Mouse (Mus musculus): ENCODE results near the gene Mmadhc. TPM values are rescaled to one million over a fixed set of nuclear protein-coding genes. Genes with fewer than 3 reads are reported as not detected.
A peak's percentile ranks its signal among the peaks of the same experiment; 100 is the strongest.

The Mmadhc gene
- 10 to 100 TPM; 46.5 to 48.3 TPM for polyA plus RNA-seq (2017; shearing (Covaris generic))

DNA sequence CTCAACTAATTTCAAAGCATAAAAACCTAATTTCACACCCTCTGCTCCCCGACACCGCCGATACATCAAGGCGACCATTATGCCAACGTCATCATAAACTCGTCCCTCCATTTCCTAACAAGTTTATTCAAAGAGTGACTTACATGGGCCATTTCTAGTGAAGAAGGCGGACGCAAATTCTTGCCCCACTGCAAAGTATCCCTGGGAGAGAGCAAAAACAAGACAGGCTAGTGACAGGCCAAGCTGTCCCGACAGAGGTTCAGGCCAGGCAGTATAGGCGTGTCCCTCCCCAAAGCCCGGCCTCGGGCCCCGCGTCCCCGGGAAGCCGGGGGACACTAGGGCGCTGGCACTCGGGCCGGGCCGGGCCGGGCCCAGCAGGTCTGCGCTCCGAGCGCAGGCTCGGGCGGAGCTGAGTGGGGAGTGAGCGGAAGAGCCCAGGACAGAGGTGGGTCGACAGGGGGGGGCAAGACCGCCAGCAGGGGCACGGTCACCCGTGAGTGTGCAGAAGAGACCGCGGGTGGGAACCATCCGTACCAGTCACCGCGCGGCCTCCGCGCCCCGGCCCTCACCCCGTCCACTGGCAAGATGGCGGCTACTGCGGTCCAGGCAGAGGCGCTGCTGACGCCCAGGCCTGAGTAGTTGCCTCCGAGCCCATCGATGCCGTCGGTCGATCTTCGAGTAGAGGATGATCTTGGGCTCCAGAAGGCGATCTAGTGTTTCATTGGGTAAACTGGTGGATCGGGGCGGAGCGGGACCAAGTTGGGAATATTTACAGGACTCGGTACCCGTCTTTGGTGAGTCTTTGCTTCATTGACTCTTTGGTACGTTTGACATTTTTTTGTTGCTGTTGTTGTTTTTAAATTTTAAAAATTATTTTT, at the start of gene Mmadhc:
Gene Mmadhc (minus strand): TSS at position 693 of the 878 bp plus-strand sequence.
- ATAC-seq: peak; percentile 92

DNA sequence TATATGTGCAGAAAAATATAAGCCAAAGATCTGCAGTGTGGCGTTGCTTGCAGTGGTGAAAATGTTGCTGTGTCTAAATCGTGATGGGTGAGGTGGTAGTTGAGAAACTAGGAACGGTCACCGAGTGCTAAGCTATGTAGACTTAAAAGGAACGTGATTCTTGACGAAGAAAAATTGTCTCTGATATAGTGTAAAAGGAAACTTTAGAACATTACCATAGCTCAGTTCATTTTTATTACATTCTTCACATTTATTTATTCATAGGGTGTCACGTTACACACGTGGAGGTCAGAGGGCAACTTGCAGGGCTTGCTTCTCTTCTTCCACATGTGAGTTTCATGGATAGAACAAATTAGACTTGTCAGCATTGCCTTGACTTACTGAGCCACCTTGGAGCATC, 47.0 kb upstream of the Mmadhc start:
- ATAC-seq: no peak

DNA sequence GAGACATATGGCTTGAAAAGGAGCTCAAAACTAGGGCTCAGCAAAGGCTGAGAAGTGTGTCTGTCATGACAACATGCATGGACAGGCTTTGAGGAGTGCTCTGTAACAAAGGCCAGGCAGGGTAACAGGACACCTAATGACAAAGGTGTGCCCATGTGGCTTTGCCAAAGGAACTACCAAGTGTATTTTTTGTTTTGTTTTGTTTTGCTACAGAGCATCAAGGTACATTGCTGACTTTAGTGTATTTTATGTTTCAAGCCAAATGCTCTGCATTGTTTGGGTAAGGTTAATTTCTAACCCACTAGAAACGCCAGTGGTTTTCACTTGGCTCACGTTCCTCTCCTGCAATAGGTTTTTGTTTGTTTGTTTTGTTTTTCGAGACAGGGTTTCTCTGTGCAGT, 42.5 kb upstream of the Mmadhc start:
- no peak for ATAC-seq

DNA sequence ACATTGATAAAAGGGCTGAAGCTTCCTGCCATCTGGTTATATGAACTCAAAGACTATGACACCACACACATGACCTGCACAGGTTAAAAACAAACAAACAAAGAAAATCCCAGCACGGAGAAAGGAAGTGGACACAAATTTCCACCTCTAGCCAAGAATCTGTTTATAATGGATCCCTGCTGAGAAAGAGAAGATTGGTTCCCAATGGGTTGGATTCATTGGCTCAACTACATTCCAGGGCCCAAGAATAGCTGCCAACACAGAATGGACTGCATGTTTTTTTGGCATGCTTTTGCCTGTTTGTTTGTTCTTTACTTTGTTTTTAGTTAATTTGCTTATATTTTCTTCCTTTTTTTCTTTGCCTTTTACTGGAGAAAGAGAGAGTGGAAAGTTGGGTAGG, 41.0 kb upstream of the Mmadhc start:
- ATAC-seq: no peak

DNA sequence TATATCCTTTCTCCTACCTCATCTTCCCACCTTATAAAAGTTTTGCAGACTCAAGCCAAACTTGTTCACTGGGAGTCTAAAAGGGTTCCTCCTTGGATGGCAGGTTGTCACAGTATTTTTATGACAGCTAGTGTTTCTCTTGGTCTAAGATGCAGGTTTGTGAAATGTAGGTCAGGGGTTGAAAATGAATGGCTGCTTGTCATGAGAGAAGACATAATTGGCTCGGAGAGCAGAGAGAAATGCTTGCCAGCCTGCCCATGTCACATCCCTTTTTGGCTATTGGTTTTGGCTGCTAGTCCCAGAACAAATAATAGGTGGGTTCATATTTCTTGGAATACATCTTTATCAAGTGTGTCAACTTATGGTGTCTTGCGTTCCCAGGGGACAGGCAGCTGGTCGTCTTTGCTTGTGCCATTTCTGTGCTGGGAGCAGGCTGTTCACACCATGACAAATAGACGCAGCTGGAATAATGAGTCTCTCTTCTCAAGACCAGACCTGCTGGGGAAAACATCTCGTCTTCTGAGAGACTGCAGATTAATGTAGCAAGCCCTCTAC, 35.2 kb upstream of the Mmadhc start:
- no peak for ATAC-seq

DNA sequence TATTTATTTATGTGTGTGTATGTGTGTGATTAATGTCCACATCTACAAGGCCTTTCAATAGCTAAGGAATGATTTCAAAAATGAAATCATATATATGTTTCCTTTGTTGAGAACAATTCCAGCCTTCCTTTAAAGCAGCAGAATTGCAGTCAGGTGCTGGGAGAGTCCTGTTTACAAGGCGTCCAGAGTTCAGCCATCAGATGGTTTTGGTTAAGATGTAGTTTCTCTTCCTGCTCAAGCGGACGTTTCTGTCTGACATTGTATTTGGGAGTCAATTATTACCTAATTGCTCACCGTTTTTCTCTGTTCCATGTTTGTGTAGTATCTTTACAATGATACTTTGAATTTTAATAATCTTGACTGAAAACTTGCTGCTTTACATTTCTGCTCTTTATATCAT, 31.6 kb upstream of the Mmadhc start:
- no peak for ATAC-seq

DNA sequence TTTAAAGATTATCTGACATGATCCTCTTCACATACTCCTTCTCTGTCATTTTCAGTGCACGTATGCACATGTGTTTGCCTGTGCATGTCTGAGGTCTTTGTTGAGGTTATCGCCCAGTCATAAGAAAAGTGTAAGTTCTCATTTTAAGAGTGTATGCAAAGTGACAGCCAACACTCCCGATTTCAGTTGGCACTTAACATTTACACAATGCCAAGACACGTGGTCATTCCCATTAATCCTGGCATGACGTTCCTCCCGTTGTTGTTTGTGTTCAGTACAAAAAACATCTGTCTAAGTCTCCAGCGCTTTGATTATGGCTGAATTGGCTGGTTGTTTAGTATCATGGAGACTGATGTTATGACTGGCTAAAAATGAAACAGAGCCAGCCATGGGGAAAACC, 28.2 kb upstream of the Mmadhc start:
- ATAC-seq: no peak

DNA sequence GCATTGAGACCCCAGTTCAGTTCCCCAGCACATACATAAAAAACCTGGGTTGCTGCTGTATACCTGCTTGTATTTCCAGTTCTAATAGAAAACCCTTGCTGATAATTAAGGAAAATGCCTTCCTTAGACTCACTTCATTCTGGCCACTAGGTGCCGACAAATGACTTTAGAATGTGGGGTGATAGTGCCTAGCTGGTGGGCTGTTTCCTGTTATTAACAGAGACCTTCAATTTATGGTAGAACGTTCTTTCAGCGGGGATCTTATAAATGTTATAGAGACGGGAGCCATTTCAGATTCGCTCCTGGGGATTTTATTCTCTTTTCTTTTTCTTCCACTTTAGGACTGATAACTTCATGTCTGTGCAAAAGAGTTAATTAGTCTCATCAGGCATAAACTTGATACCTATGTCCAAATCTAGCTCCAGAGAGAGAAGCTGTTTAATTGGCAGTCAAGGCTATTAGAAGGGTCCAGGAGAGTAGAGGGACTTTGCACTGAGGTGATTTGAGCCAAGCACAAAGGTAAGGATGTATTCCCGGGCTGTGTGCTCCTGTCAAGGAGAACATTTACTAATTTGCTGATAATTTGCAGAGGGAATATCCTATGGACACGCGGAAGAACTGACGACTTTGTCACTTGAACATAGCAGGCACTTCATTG, 10.2 kb upstream of the Mmadhc start:
- peak; percentile 56 for ATAC-seq

DNA sequence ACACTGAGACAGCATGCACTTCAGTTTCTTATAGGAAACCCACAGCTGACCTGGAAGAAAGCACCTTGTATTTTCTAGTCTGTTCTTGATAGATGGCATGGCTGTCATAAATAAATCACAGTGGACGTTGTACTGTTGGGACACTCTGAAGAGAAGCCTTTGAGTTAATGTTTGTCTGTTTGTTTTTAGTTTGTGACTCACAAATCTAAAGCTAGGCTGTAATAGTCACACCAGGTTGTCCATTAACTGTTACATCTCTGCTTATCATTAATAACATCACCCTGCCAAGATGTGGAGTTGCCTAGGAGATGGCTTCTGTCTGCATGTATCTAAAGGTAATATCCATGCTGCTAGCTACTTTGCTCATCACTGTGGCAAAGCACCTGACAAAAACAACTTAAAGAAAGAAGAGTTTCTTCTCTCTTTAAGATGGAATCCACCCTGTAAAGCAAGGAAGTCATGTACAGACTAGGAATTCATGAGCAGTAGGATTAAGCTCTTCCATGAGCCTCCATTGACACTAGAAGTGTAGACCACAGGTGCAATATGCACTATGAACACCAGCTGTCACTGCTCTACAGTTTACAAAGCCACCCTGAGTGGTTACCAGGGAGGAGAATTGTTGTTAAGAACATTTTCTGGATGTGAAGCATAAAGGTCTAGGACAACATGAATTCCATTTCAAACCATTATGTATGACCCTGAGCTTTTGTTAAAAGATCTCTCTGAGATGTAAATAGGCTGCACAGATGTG, 8.4 kb upstream of the Mmadhc start:
- ATAC-seq: no peak

DNA sequence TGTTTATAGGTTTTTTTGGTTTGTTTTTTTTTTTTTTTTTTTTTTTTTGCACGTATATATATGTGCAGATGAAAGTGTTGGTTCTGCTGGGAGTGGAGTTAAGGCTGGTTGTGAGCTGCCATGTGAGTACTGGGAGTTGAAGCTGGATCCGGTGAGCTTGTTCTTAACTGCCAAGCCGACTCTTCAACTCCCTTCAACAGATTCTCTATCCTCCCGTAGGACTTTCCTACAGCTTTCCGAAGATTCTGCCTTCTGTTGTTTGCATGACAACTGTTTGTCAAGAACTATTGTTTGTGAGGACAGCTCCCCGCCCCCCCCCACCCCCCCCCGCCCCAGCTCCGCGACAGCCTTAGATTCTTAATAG, 368 bp upstream of the Mmadhc start:
- ATAC-seq: no peak

DNA sequence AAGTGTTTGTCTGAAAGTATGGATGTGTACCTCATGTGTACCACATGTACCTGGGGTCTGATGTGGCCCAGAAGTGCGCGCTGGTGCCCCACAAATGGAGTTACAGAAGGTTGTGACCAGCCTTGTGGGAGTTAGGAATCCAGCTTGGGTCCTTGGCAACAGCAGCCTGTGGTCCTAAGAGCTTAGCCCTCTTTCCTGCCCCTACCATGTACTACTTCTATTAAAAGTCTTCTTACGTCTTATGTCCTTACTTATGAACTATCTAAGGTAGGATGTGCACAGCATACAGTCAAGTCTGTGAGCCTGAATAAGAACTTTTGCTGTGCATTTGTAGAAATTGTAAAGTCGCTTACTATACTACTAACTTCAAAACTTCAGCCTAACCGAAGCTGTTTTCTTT, 1.0 kb downstream of the Mmadhc start:
- no peak for ATAC-seq

DNA sequence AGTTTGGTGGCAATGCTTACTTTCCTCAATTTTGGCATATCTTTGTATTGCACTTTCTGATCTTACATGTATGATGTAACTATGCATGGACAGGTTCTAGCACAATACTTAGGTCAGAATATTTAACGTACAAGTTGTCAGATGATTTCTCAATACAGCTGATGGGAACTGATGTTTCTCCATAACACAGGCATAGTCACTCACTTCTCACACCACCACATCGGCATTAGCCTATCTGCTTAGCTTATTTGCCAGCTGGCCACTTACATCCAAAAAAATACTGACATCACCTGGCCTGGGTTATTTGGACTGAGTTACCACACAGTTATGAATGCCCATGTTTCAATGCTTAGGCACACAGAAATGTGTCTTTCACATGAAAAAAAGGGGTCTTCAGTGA, 2.5 kb downstream of the Mmadhc start:
- no peak for ATAC-seq

DNA sequence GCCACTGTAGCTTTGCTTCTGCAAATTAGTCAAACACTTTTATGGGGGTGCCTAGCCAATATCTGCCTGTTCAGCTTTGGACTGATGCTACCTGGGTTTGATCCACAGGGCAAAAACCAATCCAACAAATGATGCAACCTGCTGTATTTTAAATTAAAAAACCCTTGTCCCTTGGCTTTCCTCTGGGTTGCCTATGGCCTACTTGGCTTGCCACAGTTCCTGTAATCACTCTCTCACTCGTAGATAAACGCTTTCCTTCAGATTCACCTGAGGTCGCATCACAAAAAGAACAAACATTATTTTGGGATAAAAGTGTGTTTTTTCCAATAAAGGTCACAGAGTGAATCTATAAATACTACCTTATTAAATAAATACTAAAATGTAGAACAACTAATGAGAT, 3.0 kb downstream of the Mmadhc start:
- no peak for ATAC-seq

DNA sequence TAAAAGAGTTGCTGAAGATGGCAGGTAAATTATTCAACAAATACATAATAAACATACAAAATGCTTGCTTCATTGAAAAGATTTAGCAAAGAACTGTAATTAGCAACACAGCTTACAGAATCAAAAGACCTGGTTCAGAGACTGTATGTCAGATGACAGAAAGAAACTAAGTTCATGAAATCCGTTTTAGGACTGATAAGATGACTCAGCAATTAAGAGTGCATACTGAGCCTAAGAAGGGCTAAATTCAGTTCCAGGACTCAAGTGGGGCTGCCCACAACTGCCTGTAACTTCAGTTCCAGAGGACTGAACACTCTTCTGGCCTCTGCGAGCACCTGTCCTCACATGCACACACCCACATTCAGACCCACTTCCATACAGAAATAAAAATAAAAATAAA, 4.7 kb downstream of the Mmadhc start:
- no peak for ATAC-seq

DNA sequence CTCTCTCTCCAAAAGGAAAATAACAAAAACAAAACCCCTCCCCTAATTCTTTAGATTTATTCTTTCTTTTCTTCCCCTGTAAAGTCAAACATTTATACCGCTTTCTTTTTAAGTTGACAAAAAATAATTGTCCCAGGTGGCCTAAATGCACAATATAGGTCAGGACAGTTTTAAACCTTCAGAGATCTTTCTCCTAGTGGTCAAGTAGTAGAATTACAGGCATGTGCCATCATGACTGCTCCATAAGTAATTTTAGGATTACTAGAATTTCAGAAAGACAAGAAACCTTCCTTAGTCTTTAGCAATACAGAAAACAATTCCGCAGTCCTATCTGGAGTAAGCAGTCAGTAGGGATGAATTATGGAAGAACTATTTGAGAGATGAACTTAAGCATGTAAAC, 5.8 kb downstream of the Mmadhc start:
- ATAC-seq: peak; percentile 84

DNA sequence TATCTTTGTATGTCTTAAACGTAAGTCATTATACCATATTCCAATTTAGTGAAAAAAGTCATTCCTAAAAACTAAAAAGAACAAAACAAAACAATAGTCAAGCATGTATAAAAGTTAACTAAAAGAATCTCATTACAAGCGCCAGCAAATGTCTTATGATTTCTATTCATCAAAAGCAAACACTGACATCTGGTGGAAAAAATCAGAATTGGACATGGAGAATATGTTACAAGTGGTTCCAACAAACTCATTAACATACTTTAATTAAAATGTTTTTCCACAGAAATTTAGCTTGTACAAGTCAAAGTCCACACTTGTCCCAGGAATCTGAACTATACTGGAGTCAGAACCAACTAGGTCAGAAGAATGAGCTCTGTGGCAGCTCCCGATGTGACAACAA, 11.8 kb downstream of the Mmadhc start:
- no peak for ATAC-seq

DNA sequence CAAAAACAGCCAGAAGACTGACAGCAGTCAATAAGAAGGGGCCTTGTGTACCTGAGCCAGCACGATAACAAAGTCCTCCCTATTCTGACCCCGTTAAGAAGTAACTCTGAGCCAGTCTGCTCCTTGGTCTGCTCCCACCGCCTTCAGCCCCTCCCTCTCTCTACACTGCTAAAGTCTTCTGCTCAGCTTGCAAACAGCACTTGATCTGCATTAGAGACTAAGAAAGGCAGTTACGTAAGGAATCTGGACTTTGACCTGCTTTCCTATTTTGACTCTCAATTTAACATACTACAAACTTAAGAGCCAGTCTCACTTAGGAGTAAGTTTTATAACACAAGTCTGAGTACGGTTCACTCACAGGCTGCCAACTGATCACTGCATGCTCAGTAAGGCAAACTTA, 12.6 kb downstream of the Mmadhc start:
- ATAC-seq: no peak

DNA sequence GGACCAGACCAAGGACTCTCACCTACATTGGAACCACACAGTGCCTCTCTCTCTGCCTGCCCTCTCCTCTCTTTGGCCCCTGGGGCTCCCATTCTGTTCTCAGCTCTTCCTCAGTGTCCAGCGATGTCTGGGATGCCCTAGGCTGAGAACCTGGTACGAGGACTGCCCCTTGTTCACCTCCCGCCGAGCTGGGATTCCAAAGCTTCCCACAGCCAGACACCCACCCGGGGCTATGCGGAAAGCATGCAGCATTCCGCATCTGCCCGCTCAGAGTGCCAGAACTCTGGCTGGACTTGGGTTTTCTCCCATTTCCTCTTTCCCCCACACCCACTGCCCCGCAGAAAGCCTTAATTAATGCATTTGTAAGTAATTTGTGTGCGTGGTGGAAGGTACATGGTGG, 19.9 kb downstream of the Mmadhc start:
- ATAC-seq: no peak

DNA sequence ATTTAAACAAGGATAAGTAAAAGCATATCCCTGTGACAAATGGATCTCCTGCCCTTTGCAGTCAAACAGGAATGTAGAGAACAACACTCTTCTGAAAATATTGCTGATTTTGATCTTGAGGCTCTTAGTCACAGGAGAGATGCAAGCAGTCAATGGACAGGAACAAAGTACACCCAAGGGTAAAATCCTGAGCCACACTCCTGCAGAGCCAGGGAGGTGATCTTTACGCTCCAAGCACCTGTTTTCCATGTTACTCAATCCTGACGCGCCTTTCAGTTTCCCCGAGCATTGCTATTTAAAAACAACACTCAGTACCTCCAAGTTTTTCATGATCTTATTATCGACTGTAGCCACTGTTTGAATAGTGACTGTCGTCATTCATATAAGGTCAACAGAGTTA, 23.2 kb downstream of the Mmadhc start:
- no peak for ATAC-seq

DNA sequence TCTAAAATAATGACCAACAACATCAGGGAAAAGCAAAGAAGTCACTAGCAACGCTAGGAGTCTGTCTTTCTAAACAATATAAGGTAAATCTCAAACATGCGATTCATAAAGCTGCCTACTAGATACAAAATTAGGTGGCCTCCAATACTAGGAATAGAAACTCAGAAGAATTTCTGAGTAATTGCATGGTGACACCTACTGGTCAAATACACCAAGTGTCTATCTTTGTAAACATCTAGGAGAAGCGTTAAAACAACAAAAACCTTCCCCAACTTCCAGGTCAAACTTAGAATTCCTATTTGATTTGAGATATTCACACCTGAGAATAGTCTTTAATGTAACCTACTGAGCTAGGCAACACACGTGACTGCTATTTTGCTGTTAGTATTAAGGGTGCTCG, 24.4 kb downstream of the Mmadhc start:
- no peak for ATAC-seq

DNA sequence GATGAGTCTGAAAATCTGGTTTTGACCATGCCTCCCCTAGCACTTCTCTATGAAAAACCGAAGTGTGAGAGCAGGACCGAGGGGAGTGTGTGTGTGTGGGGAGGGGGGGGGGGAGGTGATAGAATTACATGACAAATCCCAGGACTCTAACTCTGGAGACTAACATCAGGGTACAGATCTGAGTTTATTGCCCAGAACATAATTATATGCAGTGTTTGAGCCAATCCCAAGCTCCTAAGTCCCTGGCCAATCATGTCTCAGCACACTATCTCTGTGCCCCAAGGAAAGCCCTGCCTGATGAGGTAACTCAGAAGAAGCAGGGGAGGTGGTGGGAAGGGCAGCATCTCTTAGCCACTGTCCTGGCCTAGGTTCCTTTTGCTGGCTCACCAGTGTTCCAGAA, 28.1 kb downstream of the Mmadhc start:
- ATAC-seq: no peak

DNA sequence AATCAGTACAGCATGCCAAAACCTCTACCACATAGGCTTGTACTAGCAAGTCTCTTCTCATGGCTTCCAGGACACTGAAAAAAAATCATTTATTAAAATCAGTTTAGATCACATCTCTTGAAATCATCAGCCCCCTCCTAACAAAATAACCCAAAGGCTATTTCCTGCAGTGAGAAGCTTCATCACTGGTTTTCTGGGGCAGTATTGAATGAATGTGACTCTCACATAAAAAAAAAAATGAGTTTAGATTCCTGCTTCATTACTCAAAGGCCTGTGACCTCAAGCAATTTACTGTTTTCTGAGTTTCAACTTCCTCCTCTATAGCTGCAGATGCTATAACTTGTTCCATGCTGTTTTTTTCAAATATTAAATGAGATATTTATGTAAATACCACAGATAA, 29.6 kb downstream of the Mmadhc start:
- ATAC-seq: no peak

DNA sequence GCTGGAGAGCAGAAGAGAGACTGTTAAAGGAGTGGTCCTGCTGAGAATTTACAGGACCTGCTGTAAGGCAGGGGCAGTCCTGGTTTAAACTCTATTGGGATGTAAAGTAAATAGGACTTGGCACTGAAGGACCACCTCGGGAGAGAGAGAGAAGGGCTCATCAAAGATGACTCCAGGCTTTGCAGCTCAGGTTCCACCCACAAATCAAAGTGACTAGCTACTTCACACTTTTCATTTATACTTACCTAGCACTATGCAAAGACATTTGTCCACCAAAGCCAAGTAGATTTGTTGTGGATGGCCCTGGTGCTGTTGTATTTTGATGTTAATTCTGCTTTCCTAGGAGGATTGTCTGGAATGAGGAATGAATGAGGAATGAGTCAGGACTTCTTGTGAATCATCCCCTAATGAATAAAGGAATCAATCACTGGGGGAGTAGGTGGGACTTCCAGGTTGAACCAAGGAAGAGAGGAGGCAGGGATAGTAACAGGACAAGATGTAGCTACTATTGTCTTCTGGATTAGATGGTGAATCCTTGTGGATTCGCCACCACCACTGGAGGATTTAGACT, 31.3 kb downstream of the Mmadhc start:
- ATAC-seq: no peak
